18 mouse cellular contexts compared by ENCODE assay signal in genomic region chr4:128401591-128401990, GRCm38 (mm10).
DNase-seq lines count a peak whose midpoint lies in the region; ATAC-seq and TF ChIP-seq lines count a peak whose summit lies in the region.
"Had no signal": no experiment of that assay in that cellular context is flagged by ENCODE, and none has a peak within 500 bp of the region (broad histone marks: within the 10 kb centered on the region; RNA-seq: fewer than 3 reads in every experiment).

No protein-coding gene starts in this region.

- 61% methylated on average over 3 of the region's 3 CpGs for WGBS in hindbrain, embryonic 14.5 days
- 85% methylated on average over 3 of the region's 3 CpGs for WGBS in hindbrain, embryonic 10.5 days
- WGBS in midbrain, embryonic 14.5 days = 79% methylated on average over 3 of the region's 3 CpGs
- WGBS in midbrain, embryonic 10.5 days = 89% methylated on average over 3 of the region's 3 CpGs
- 59% methylated on average over 3 of the region's 3 CpGs for WGBS in midbrain, embryonic 16.5 days

- no peaks in the 10 kb centered on the region for H3K27me3 ChIP-seq in hindbrain, embryonic 14.5 days (ENCODE audit: control insufficient read depth, insufficient read depth, low read length)
- H3K27me3 ChIP-seq in hindbrain, embryonic 10.5 days (ENCODE audit: insufficient read depth, poor library complexity, severe bottlenecking) = no peaks in the 10 kb centered on the region
- H3K27me3 ChIP-seq in midbrain, embryonic 14.5 days (ENCODE audit: control insufficient read depth, insufficient read depth, low read length) = no peaks in the 10 kb centered on the region
- H3K27me3 ChIP-seq in midbrain, embryonic 10.5 days (ENCODE audit: low read depth, poor library complexity, severe bottlenecking) = no peaks in the 10 kb centered on the region
- H3K27me3 ChIP-seq in midbrain, embryonic 16.5 days (ENCODE audit: control insufficient read depth, insufficient read depth, low read depth, low read length) = no peaks in the 10 kb centered on the region
- H3K27me3 ChIP-seq: forebrain, embryonic 15.5 days had no signal

- TF ChIP-seq POLR2A in brain, embryonic 14.5 days (IDR thresholded peaks at IDR 0.05; ENCODE audit: borderline replicate concordance, extremely low read depth, insufficient read depth, insufficient read length, poor library complexity, severe bottlenecking) = no peak

- no peak overlapping the region for H3K4me3 ChIP-seq in hindbrain, embryonic 14.5 days (replicated peaks; ENCODE audit: low read length)
- no peak overlapping the region for H3K4me3 ChIP-seq in hindbrain, embryonic 10.5 days
- no peak overlapping the region for H3K4me3 ChIP-seq in midbrain, embryonic 14.5 days (replicated peaks; ENCODE audit: low read depth, low read length)
- no peak overlapping the region for H3K4me3 ChIP-seq in midbrain, embryonic 10.5 days
- H3K4me3 ChIP-seq in midbrain, embryonic 16.5 days (ENCODE audit: low read depth, low read length) = no peak overlapping the region
- H3K4me3 ChIP-seq: embryonic facial prominence, embryonic 12.5 days; forebrain, embryonic 15.5 days; heart, embryonic 10.5 days had no signal

- H3K4me2 ChIP-seq in hindbrain, embryonic 14.5 days (replicated peaks) = no peak overlapping the region
- H3K4me2 ChIP-seq in midbrain, embryonic 14.5 days (ENCODE audit: low read length) = no peak overlapping the region
- H3K4me2 ChIP-seq in midbrain, embryonic 16.5 days (ENCODE audit: low read length) = no peak overlapping the region
- H3K4me2 ChIP-seq: embryonic facial prominence, embryonic 12.5 days; forebrain, embryonic 15.5 days had no signal

- peaks cover 3% of the 10 kb centered on the region; the same call in 1 of the 2 replicates for H3K36me3 ChIP-seq in hindbrain, embryonic 14.5 days (replicated peaks; ENCODE audit: control insufficient read depth, insufficient read depth)
- no peaks in the 10 kb centered on the region for H3K36me3 ChIP-seq in hindbrain, embryonic 10.5 days
- H3K36me3 ChIP-seq in midbrain, embryonic 14.5 days (ENCODE audit: control insufficient read depth, insufficient read depth, low read length) = peaks cover 9% of the 10 kb centered on the region; the same call in 1 of the 2 replicates
- no peaks in the 10 kb centered on the region for H3K36me3 ChIP-seq in midbrain, embryonic 10.5 days
- peaks cover 5% of the 10 kb centered on the region; the same call in 1 of the 2 replicates for H3K36me3 ChIP-seq in midbrain, embryonic 16.5 days (ENCODE audit: control insufficient read depth, insufficient read depth, low read length)
- H3K36me3 ChIP-seq: embryonic facial prominence, embryonic 12.5 days; heart, embryonic 10.5 days had no signal

- ATAC-seq in hindbrain, embryonic 14.5 days (ENCODE audit: low FRiP score) = no peak
- no peak for ATAC-seq in midbrain, embryonic 14.5 days (ENCODE audit: low FRiP score, low TSS enrichment)
- ATAC-seq in midbrain, embryonic 16.5 days = no peak
- ATAC-seq: forebrain, embryonic 15.5 days had no signal

- H3K27ac ChIP-seq in hindbrain, embryonic 14.5 days = 0 out of 2 replicates have a peak overlapping the region, but pooled peaks have one; percentile 16
- H3K27ac ChIP-seq in hindbrain, embryonic 10.5 days = no peak overlapping the region
- H3K27ac ChIP-seq in midbrain, embryonic 14.5 days (replicated peaks; ENCODE audit: low read depth, low read length) = 0 out of 2 replicates have a peak overlapping the region, but pooled peaks have one; percentile 9
- H3K27ac ChIP-seq in midbrain, embryonic 10.5 days (replicated peaks) = no peak overlapping the region
- peak overlapping the region; percentile 14; the same call in 1 of the 2 replicates for H3K27ac ChIP-seq in midbrain, embryonic 16.5 days (ENCODE audit: low read length)
- H3K27ac ChIP-seq: embryonic facial prominence, embryonic 12.5 days; forebrain, embryonic 15.5 days; heart, embryonic 10.5 days had no signal

- no peak for TF ChIP-seq CTCF in brain, embryonic 14.5 days (IDR thresholded peaks at IDR 0.05; ENCODE audit: borderline replicate concordance, extremely low read depth, insufficient read depth, insufficient read length)

- no peaks in the 10 kb centered on the region for H3K9me3 ChIP-seq in hindbrain, embryonic 14.5 days (ENCODE audit: control insufficient read depth, low read length)
- 0 out of 2 replicates have a peak, but pooled peaks cover 3% of the 10 kb centered on the region for H3K9me3 ChIP-seq in hindbrain, embryonic 10.5 days
- no peaks in the 10 kb centered on the region for H3K9me3 ChIP-seq in midbrain, embryonic 14.5 days (ENCODE audit: control insufficient read depth, low read length)
- no peaks in the 10 kb centered on the region; the same call in 1 of the 2 replicates for H3K9me3 ChIP-seq in midbrain, embryonic 10.5 days (replicated peaks)
- no peaks in the 10 kb centered on the region; the same call in 1 of the 2 replicates for H3K9me3 ChIP-seq in midbrain, embryonic 16.5 days (replicated peaks; ENCODE audit: control insufficient read depth, low read length, poor library complexity, severe bottlenecking)
- H3K9me3 ChIP-seq: embryonic facial prominence, embryonic 12.5 days; forebrain, embryonic 15.5 days; heart, embryonic 10.5 days had no signal

- H3K9ac ChIP-seq in hindbrain, embryonic 14.5 days = no peak overlapping the region
- no peak overlapping the region for H3K9ac ChIP-seq in midbrain, embryonic 14.5 days (replicated peaks; ENCODE audit: low read length)
- H3K9ac ChIP-seq in midbrain, embryonic 16.5 days (ENCODE audit: low read depth, low read length) = no peak overlapping the region
- H3K9ac ChIP-seq: embryonic facial prominence, embryonic 12.5 days; forebrain, embryonic 15.5 days had no signal

- 0 out of 2 replicates have a peak, but pooled peaks cover 17% of the 10 kb centered on the region for H3K4me1 ChIP-seq in hindbrain, embryonic 14.5 days (replicated peaks; ENCODE audit: control insufficient read depth, insufficient read depth, low read length)
- H3K4me1 ChIP-seq in hindbrain, embryonic 10.5 days (replicated peaks) = peaks cover 16% of the 10 kb centered on the region
- no peaks in the 10 kb centered on the region for H3K4me1 ChIP-seq in midbrain, embryonic 14.5 days (ENCODE audit: control insufficient read depth, insufficient read depth, low read length)
- H3K4me1 ChIP-seq in midbrain, embryonic 10.5 days = peaks cover 22% of the 10 kb centered on the region
- H3K4me1 ChIP-seq in midbrain, embryonic 16.5 days (ENCODE audit: control insufficient read depth, insufficient read depth, low read length) = no peaks in the 10 kb centered on the region

- DNase-seq in hindbrain, embryonic 14.5 days (ENCODE audit: low spot score) = no peak
- no peak for DNase-seq in hindbrain, embryonic 10.5 days (ENCODE audit: low spot score)
- DNase-seq in midbrain, embryonic 14.5 days = no peak
- DNase-seq in midbrain, embryonic 10.5 days (ENCODE audit: low spot score) = no peak
- DNase-seq in brain, embryonic 14.5 days (ENCODE audit: low read depth) = peak; percentile 61
- DNase-seq in natural killer cell, adult 2 months (ENCODE audit: low spot score in 2 of 2) = no peak
- DNase-seq: adrenal gland, postnatal 10 days; cerebellum, adult 11-12 months; cerebellum, adult 9-10 months; cerebellum, postnatal 25 days; gastrocnemius, postnatal 36 days; heart, adult 18-20 months; heart, postnatal 10 days; heart, postnatal 4 days had no signal

Comparison
In these comparisons a context has a peak if more than half of its experiments do, and no peak if none do; other contexts are left out.
1. H3K27ac ChIP-seq: peak in hindbrain, embryonic 14.5 days (single experiment), midbrain, embryonic 14.5 days (single experiment) and midbrain, embryonic 16.5 days (single experiment); none in hindbrain, embryonic 10.5 days (single experiment) and midbrain, embryonic 10.5 days (single experiment).